Mouse (Mus musculus): ENCODE data around the gene Fbn1. TPM values are rescaled to one million over a fixed set of nuclear protein-coding genes. Genes with fewer than 3 reads are reported as not detected.

The Fbn1 gene
- polyA plus RNA-seq, 1 experiment from 2014 or later: 25.5 TPM

GRCm38 (mm10) chr2:125431491-125431890 lies 76.3 kb downstream of the Fbn1 start:
- ATAC-seq (no peak), DNase-seq (ENCODE audit: low read depth, low spot score) (no peak)
- no peak for TF ChIP-seq CTCF (IDR thresholded peaks at IDR 0.05)
- H3K27me3 ChIP-seq: no peaks in the 10 kb centered on the region
- ChIA-PET CTCF (interaction anchor here (1.5 kb wide), 1 partner anchor 9 kb away, joined by 4 read pairs; no protein-coding TSS in a partner anchor), POLR2A (interaction anchor here (0.5 kb wide), 1 partner anchor 27 kb away, joined by 3 read pairs; no protein-coding TSS in a partner anchor)
- in situ Hi-C loops (cut with MboI; ENCODE audit: low pct_unique_long_range_greater_than_20kb): no loop called here

- ATAC-seq (no peak), DNase-seq (ENCODE audit: low read depth, low spot score) (no peak)
- no peaks in the 10 kb centered on the region for H3K27me3 ChIP-seq
- in situ Hi-C loops (cut with MboI; ENCODE audit: low pct_unique_long_range_greater_than_20kb): no loop called here
- ChIA-PET CTCF (interaction anchor here (1.1 kb wide), 1 partner anchor 11 kb away, joined by 3 read pairs; no protein-coding TSS in a partner anchor), POLR2A (no interaction called here)
- no peak for TF ChIP-seq CTCF (IDR thresholded peaks at IDR 0.05)
Measured at GRCm38 (mm10) chr2:125428811-125429438, 78.9 kb downstream of the Fbn1 start.

- H3K27me3 ChIP-seq: no peaks in the 10 kb centered on the region
- DNase-seq (ENCODE audit: low read depth, low spot score) (no peak), ATAC-seq (no peak)
- POLR2A ChIA-PET: no interaction called here
- in situ Hi-C loops (cut with MboI; ENCODE audit: low pct_unique_long_range_greater_than_20kb): no loop called here
- CTCF ChIA-PET: no interaction called here
- no peak for TF ChIP-seq CTCF (IDR thresholded peaks at IDR 0.05)
Measured at GRCm38 (mm10) chr2:125420604-125421003, 87.2 kb downstream of the Fbn1 start.

GRCm38 (mm10) chr2:125419681-125420080 lies 88.1 kb downstream of the Fbn1 start:
- ATAC-seq (no peak), DNase-seq (ENCODE audit: low read depth, low spot score) (no peak)
- in situ Hi-C loops (cut with MboI; ENCODE audit: low pct_unique_long_range_greater_than_20kb): no loop called here
- ChIA-PET POLR2A (no interaction called here), CTCF (interaction anchor here (1.1 kb wide), 1 partner anchor 14 kb away, joined by 3 read pairs; no protein-coding TSS in a partner anchor)
- TF ChIP-seq CTCF (IDR thresholded peaks at IDR 0.05): no peak
- H3K27me3 ChIP-seq: no peaks in the 10 kb centered on the region

- in situ Hi-C loops (cut with MboI; ENCODE audit: low pct_unique_long_range_greater_than_20kb): no loop called here
- CTCF ChIA-PET: interaction anchor here (1.1 kb wide), 1 partner anchor 15 kb away, joined by 3 read pairs; no protein-coding TSS in a partner anchor
Measured at GRCm38 (mm10) chr2:125418546-125418945, 89.2 kb downstream of the Fbn1 start.

GRCm38 (mm10) chr2:125416541-125417245 lies 91.1 kb downstream of the Fbn1 start:
- POLR2A ChIA-PET: no interaction called here
- CTCF ChIA-PET: interaction anchor here (0.7 kb wide), 1 partner anchor 12 kb away, joined by 3 read pairs; no protein-coding TSS in a partner anchor
- no peak for TF ChIP-seq CTCF (IDR thresholded peaks at IDR 0.05)
- no peaks in the 10 kb centered on the region for H3K27me3 ChIP-seq
- in situ Hi-C loops (cut with MboI; ENCODE audit: low pct_unique_long_range_greater_than_20kb): no loop called here
- no peak for ATAC-seq
- no peak for DNase-seq (ENCODE audit: low read depth, low spot score)

More at GRCm38 (mm10) chr2:125418546-125418945, 89.2 kb downstream of the Fbn1 start:
- H3K27me3 ChIP-seq: no peaks in the 10 kb centered on the region
- ATAC-seq (no peak), DNase-seq (ENCODE audit: low read depth, low spot score) (no peak)
- no peak for TF ChIP-seq CTCF (IDR thresholded peaks at IDR 0.05)
- POLR2A ChIA-PET: no interaction called here

GRCm38 (mm10) chr2:125412351-125412750 lies 95.4 kb downstream of the Fbn1 start:
- in situ Hi-C loops (cut with MboI; ENCODE audit: low pct_unique_long_range_greater_than_20kb): no loop called here
- ChIA-PET POLR2A (no interaction called here), CTCF (no interaction called here)
- no peak for ATAC-seq
- H3K27me3 ChIP-seq: no peaks in the 10 kb centered on the region
- DNase-seq (ENCODE audit: low read depth, low spot score): no peak
- no peak for TF ChIP-seq CTCF (IDR thresholded peaks at IDR 0.05)

GRCm38 (mm10) chr2:125411777-125412176 lies 96.0 kb downstream of the Fbn1 start:
- no peak for TF ChIP-seq CTCF (IDR thresholded peaks at IDR 0.05)
- POLR2A ChIA-PET: no interaction called here
- in situ Hi-C loops (cut with MboI; ENCODE audit: low pct_unique_long_range_greater_than_20kb): no loop called here
- CTCF ChIA-PET: no interaction called here
- DNase-seq (ENCODE audit: low read depth, low spot score) (no peak), ATAC-seq (no peak)
- H3K27me3 ChIP-seq: no peaks in the 10 kb centered on the region

GRCm38 (mm10) chr2:125404509-125405105 lies 103.2 kb downstream of the Fbn1 start:
- CTCF ChIA-PET: interaction anchor here (1.0 kb wide), 1 partner anchor 12 kb away, joined by 3 read pairs; no protein-coding TSS in a partner anchor
- DNase-seq (ENCODE audit: low read depth, low spot score): no peak
- in situ Hi-C loops (cut with MboI; ENCODE audit: low pct_unique_long_range_greater_than_20kb): no loop called here
- POLR2A ChIA-PET: no interaction called here
- no peak for TF ChIP-seq CTCF (IDR thresholded peaks at IDR 0.05)
- no peak for ATAC-seq
- no peaks in the 10 kb centered on the region for H3K27me3 ChIP-seq

- ATAC-seq: no peak
- in situ Hi-C loops (cut with MboI; ENCODE audit: low pct_unique_long_range_greater_than_20kb): no loop called here
- TF ChIP-seq CTCF (IDR thresholded peaks at IDR 0.05): no peak
- no peak for DNase-seq (ENCODE audit: low read depth, low spot score)
- POLR2A ChIA-PET: interaction anchor here (0.7 kb wide), 1 partner anchor 33 kb away, joined by 3 read pairs; no protein-coding TSS in a partner anchor
- no peaks in the 10 kb centered on the region for H3K27me3 ChIP-seq
- CTCF ChIA-PET: interaction anchor here (1.2 to 1.4 kb wide), 2 partner anchors 19 to 26 kb away, joined by 3 read pairs; no protein-coding TSS in a partner anchor
Measured at GRCm38 (mm10) chr2:125402276-125402675, 105.5 kb downstream of the Fbn1 start.

GRCm38 (mm10) chr2:125400121-125400520 lies 107.7 kb downstream of the Fbn1 start:
- no peak for TF ChIP-seq CTCF (IDR thresholded peaks at IDR 0.05)
- ATAC-seq (no peak), DNase-seq (ENCODE audit: low read depth, low spot score) (no peak)
- in situ Hi-C loops (cut with MboI; ENCODE audit: low pct_unique_long_range_greater_than_20kb): no loop called here
- no peaks in the 10 kb centered on the region for H3K27me3 ChIP-seq
- ChIA-PET CTCF (no interaction called here), POLR2A (no interaction called here)
